ENCODE assay signal across 22 mouse cellular contexts in the genomic region with DNA sequence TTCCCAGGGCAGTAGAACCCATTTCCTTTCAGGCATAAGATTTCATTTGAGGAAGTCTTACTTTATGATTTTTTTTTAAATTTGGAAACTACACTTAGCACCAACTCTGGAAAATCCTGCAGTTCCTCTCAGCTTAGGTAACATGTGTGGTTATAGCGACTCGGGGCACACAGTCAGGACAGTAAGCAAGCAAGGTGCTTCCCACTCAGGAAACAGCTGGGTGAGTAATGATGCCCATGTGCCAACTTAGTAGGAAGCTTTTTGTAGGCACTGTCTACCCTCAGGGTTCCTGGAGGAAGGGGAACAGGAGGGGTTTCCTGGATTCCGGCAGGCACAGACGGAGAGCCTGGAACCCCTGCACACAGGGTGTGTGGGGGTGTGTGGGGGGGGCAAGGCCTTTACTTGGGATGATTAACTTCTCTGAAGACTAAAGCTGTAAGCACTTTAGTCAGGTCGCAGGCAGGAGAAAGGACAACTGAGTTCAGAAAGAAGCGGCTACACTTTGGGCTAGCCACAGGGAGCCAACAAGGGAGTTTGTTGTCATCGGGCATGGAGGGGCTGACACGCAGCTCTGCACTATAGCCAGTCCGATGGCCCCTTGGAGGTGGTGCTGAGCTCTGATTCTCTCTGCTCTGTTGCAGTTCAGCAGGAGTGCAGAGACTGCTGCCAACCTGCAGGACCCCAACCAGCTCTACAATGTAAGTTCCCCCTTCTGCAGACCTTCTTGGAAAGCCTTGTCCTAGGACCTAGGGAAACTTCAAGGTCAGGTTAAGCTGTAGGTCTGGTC.
DNase-seq lines count a peak whose midpoint lies in the region; ATAC-seq and TF ChIP-seq lines count a peak whose summit lies in the region.
"Had no signal": no experiment of that assay in that cellular context is flagged by ENCODE, and none has a peak within 500 bp of the region (broad histone marks: within the 10 kb centered on the region; RNA-seq: fewer than 3 reads in every experiment).

No protein-coding gene starts in this region.

- TF ChIP-seq CTCF in lung, postnatal 0 days (IDR thresholded peaks at IDR 0.05), result no peak

- no peaks in the 10 kb centered on the region for H3K36me3 ChIP-seq in heart, embryonic 12.5 days
- H3K36me3 ChIP-seq in lung, postnatal 0 days (ENCODE audit: insufficient read depth, low read length), result no peaks in the 10 kb centered on the region
- H3K36me3 ChIP-seq: hindbrain, embryonic 13.5 days; intestine, embryonic 15.5 days; stomach, embryonic 15.5 days had no signal

- H3K4me1 ChIP-seq in heart, embryonic 12.5 days (replicated peaks), result 0 out of 2 replicates have a peak, but pooled peaks cover 6% of the 10 kb centered on the region
- no peaks in the 10 kb centered on the region for H3K4me1 ChIP-seq in lung, postnatal 0 days (ENCODE audit: insufficient read depth, low read depth, low read length)
- H3K4me1 ChIP-seq: stomach, embryonic 15.5 days had no signal

- 0 out of 2 replicates have a peak, but pooled peaks cover 15% of the 10 kb centered on the region for H3K27me3 ChIP-seq in heart, embryonic 12.5 days (replicated peaks)
- H3K27me3 ChIP-seq in lung, postnatal 0 days (replicated peaks; ENCODE audit: insufficient read depth, low read length), result no peaks in the 10 kb centered on the region
- H3K27me3 ChIP-seq: CH12.LX; intestine, embryonic 15.5 days; stomach, embryonic 15.5 days had no signal

- TF ChIP-seq EP300 in lung, postnatal 0 days (IDR thresholded peaks at IDR 0.05), result peak; percentile 43; the same call in 1 of the 2 replicates

- H3K4me3 ChIP-seq in heart, embryonic 12.5 days, result no peak overlapping the region
- no peak overlapping the region for H3K4me3 ChIP-seq in lung, postnatal 0 days (ENCODE audit: low read depth, low read length)
- H3K4me3 ChIP-seq: hindbrain, embryonic 13.5 days; intestine, embryonic 15.5 days; megakaryocyte, embryonic 14.5 days; myocyte; stomach, embryonic 15.5 days had no signal

- no peak overlapping the region for H3K27ac ChIP-seq in heart, embryonic 12.5 days (ENCODE audit: poor library complexity, severe bottlenecking)
- H3K27ac ChIP-seq in lung, postnatal 0 days (ENCODE audit: low read length), result no peak overlapping the region
- H3K27ac ChIP-seq: hindbrain, embryonic 13.5 days; intestine, embryonic 15.5 days; kidney, postnatal 0 days; stomach, embryonic 15.5 days had no signal

- peak; percentile 3 for DNase-seq in CD4-positive, CD25-positive, alpha-beta regulatory T cell, adult 2 months (ENCODE audit: low read depth, low spot score)
- peak; percentile 8 for DNase-seq in heart, postnatal 4 days
- no peak for DNase-seq in lung, postnatal 0 days (ENCODE audit: low spot score)
- DNase-seq in lung, postnatal 10 days, result no peak
- DNase-seq in lung, postnatal 36 days, result peak; percentile 38
- no peak for DNase-seq in frontal cortex, postnatal 36 days (ENCODE audit: low spot score in 2 of 2)
- DNase-seq: adrenal gland, postnatal 14 days; cerebellum, adult 11 months; embryo, embryonic 11 days; gastrocnemius, postnatal 36 days; liver; midbrain, embryonic 14.5 days; right cerebral cortex, postnatal 25 days had no signal

- WGBS in heart, embryonic 12.5 days, result 56% methylated on average over 9 of the region's 9 CpGs
- WGBS in lung, postnatal 0 days, result 49% methylated on average over 9 of the region's 9 CpGs

- ATAC-seq in CD4-positive, CD25-positive, alpha-beta regulatory T cell, adult 4 months, result no peak
- no peak for ATAC-seq in heart, embryonic 12.5 days (ENCODE audit: insufficient number of reproducible peaks, low FRiP score)
- ATAC-seq in lung, postnatal 0 days, result peak; percentile 77
- ATAC-seq: intestine, embryonic 15.5 days had no signal

- no peak overlapping the region for H3K4me2 ChIP-seq in heart, embryonic 12.5 days
- no peak overlapping the region for H3K4me2 ChIP-seq in lung, postnatal 0 days (replicated peaks; ENCODE audit: low read depth, low read length)
- H3K4me2 ChIP-seq: hindbrain, embryonic 13.5 days; intestine, embryonic 15.5 days; stomach, embryonic 15.5 days had no signal

- no peak overlapping the region for H3K9ac ChIP-seq in heart, embryonic 12.5 days
- no peak overlapping the region for H3K9ac ChIP-seq in lung, postnatal 0 days (replicated peaks; ENCODE audit: low read depth)
- H3K9ac ChIP-seq: hindbrain, embryonic 13.5 days; intestine, embryonic 15.5 days; stomach, embryonic 15.5 days had no signal

- no peaks in the 10 kb centered on the region for H3K9me3 ChIP-seq in heart, embryonic 12.5 days (replicated peaks)
- H3K9me3 ChIP-seq in lung, postnatal 0 days (ENCODE audit: low read length), result no peaks in the 10 kb centered on the region
- H3K9me3 ChIP-seq: hindbrain, embryonic 13.5 days; intestine, embryonic 15.5 days; megakaryocyte, embryonic 14.5 days; stomach, embryonic 15.5 days had no signal

Comparison
In these comparisons a context has a peak if more than half of its experiments do, and no peak if none do; other contexts are left out.
1. DNase-seq: peak in CD4-positive, CD25-positive, alpha-beta regulatory T cell, adult 2 months (single experiment), heart, postnatal 4 days (single experiment) and lung, postnatal 36 days (single experiment); none in lung, postnatal 0 days (single experiment), lung, postnatal 10 days (single experiment) and frontal cortex, postnatal 36 days (0 of 2).